Mouse (Mus musculus) stomach, embryonic 14.5 days (tissue): ENCODE measurements at regions not wholly inside any gene's neighbourhood (a gene's known extent, or its start where the extent isn't known, plus 50 kb on each side); places are given as distances from the start of the nearest gene placed in this dataset.
"Not testable (repeated sequence)": the region's sequence is repeated elsewhere in the genome, so short reads cannot be mapped to it uniquely, and the experiment has no call there.

Source experiments
- ATAC-seq: fragments of 200-750 bp; cut with Nextera tagmentation; 2 replicates; pipeline ENCODE4 v1.8.0; 2017; ENCODE audit warnings: low read depth, moderate TSS enrichment; ENCODE audit not compliant: insufficient number of reproducible peaks, insufficient read depth, low FRiP score
- H3K27ac ChIP-seq: fragments of 300-500 bp; sonication (generic); 2 replicates; pipeline ENCODE4 v1.5.1; 2014; ENCODE audit warnings: mild to moderate bottlenecking, low read length, moderate library complexity, mixed read lengths
- H3K27me3 ChIP-seq: fragments of 300-500 bp; sonication (generic); 2 replicates; pipeline ENCODE4 v1.6.1; 2014; ENCODE audit warnings: low read length, control low read depth, mixed read lengths; ENCODE audit not compliant: control insufficient read depth, insufficient read depth
- H3K36me3 ChIP-seq: fragments of 300-500 bp; sonication (generic); 2 replicates; pipeline ENCODE4 v1.6.1; 2014; ENCODE audit warnings: mild to moderate bottlenecking, control low read depth, low read length, moderate library complexity, mixed read lengths; ENCODE audit not compliant: control insufficient read depth, insufficient read depth
- H3K4me1 ChIP-seq: fragments of 300-500 bp; sonication (generic); 2 replicates; pipeline ENCODE4 v1.6.1; 2014; ENCODE audit warnings: low read length, control low read depth, mixed read lengths; ENCODE audit not compliant: control insufficient read depth, insufficient read depth
- H3K4me2 ChIP-seq: fragments of 300-500 bp; sonication (generic); replicated peaks from 2 replicates; pipeline ENCODE4 v1.6.1; 2014; ENCODE audit warnings: low read depth, low read length, control low read depth
- H3K4me3 ChIP-seq: fragments of 300-500 bp; sonication (generic); 2 replicates; pipeline ENCODE4 v1.5.1; 2014; ENCODE audit warnings: low read depth, low read length, control low read depth
- H3K9ac ChIP-seq: fragments of 300-500 bp; sonication (generic); replicated peaks from 2 replicates; pipeline ENCODE4 v1.6.1; 2014; ENCODE audit warnings: low read depth, mild to moderate bottlenecking, control low read depth, low read length, moderate library complexity, mixed read lengths
- H3K9me3 ChIP-seq: fragments of 300-500 bp; sonication (generic); 2 replicates; pipeline ENCODE4 v1.6.1; 2016; ENCODE audit warnings: low read depth, low read length, control low read depth; ENCODE audit not compliant: control insufficient read depth
- WGBS: fragments of 180-500 bp; shearing (Covaris S2); extraction: QIAGEN DNeasy Blood & Tissue Kit; methylation state at CpG from one replicate; pipeline ENCODE4 v1.1.7; 2014; 5-methylcytosine and 5-hydroxymethylcytosine counted together

GRCm38 (mm10) chr12:79982497-79982896, 130.3 kb downstream of the Zfp36l1 start:
- H3K4me1 ChIP-seq: peaks cover 32% of the 10 kb centered on the region
- not testable (repeated sequence) for H3K4me3 ChIP-seq, H3K9ac ChIP-seq, H3K27me3 ChIP-seq, H3K27ac ChIP-seq, ATAC-seq, H3K4me2 ChIP-seq, H3K36me3 ChIP-seq, H3K9me3 ChIP-seq
- WGBS: 71% methylated on average over 1 of the region's 1 CpGs

- Histone ChIP-seq H3K4me3 (no peak overlapping the region), H3K4me1 (peaks cover 21% of the 10 kb centered on the region), H3K9ac (no peak overlapping the region), H3K27me3 (no peaks in the 10 kb centered on the region), H3K36me3 (no peaks in the 10 kb centered on the region), H3K4me2 (no peak overlapping the region), H3K27ac (no peak overlapping the region; the same call in 1 of the 2 replicates), H3K9me3 (no peaks in the 10 kb centered on the region)
- no peak for ATAC-seq
- WGBS: 67% methylated on average over 4 of the region's 4 CpGs
These were observed 132.1 kb downstream of the Zfp36l1 start for GRCm38 (mm10) chr12:79980711-79981110.

- no peak overlapping the region for H3K9ac ChIP-seq
- ATAC-seq: no peak
- WGBS: 94% methylated on average over 3 of the region's 3 CpGs
These were observed 135.7 kb downstream of the Zfp36l1 start for GRCm38 (mm10) chr12:79977136-79977535.

DNA sequence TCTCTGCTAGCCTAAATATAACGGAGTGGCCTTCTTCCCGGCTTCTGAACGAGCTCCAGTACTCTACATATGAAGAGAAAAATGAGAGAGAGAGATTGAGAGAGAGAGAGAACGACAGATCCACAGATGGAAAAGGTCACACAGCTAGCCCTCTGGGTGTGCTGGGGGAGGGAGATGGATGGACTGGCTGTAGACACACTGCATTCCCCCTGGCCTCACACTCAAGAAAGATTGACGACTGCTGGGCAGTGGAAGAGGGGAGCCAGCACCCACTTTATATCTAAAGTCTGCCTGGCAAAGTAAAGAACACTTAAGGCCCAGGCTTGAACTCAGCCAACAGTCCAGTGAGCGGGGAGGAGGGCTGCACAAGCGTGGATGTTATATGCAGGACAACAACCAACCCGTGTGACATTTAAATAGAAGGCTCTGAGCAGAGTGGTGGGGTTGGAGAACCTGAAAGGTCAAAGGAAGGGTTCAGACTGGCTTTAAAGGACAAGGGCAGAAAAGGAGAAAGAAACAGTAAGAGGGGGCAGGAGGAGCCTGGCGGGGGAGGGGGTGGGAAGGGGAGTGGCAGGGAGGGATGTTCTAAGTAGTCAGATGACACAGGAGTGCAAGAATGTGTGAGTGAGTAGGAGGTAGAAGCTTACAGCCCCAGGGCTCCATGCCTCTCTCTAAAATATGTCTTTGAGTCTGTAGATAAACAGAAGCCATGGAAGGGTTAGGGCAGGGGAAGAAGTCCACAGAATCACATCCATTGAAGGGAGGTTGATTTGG, 137.2 kb downstream of the Zfp36l1 start:
- Histone ChIP-seq H3K27me3 (no peaks in the 10 kb centered on the region), H3K4me2 (no peak overlapping the region), H3K36me3 (no peaks in the 10 kb centered on the region), H3K4me3 (no peak overlapping the region), H3K4me1 (peaks cover 39% of the 10 kb centered on the region), H3K9me3 (no peaks in the 10 kb centered on the region), H3K27ac (peak overlapping the region; percentile 70), H3K9ac (no peak overlapping the region)
- no peak for ATAC-seq
- 29% methylated on average over 9 of the region's 9 CpGs for WGBS

More at GRCm38 (mm10) chr12:79977136-79977535, 135.7 kb downstream of the Zfp36l1 start:
- Histone ChIP-seq H3K27me3 (no peaks in the 10 kb centered on the region), H3K4me3 (no peak overlapping the region), H3K36me3 (no peaks in the 10 kb centered on the region), H3K4me2 (no peak overlapping the region), H3K4me1 (peaks cover 30% of the 10 kb centered on the region), H3K9me3 (no peaks in the 10 kb centered on the region), H3K27ac (no peak overlapping the region)

- Histone ChIP-seq H3K36me3 (no peaks in the 10 kb centered on the region), H3K4me2 (no peak overlapping the region), H3K4me1 (peaks cover 45% of the 10 kb centered on the region), H3K27me3 (no peaks in the 10 kb centered on the region), H3K9ac (no peak overlapping the region), H3K27ac (peak overlapping the region; percentile 70), H3K9me3 (no peaks in the 10 kb centered on the region), H3K4me3 (no peak overlapping the region)
- 54% methylated on average over 6 of the region's 6 CpGs for WGBS
- ATAC-seq: no peak
These were observed 137.8 kb downstream of the Zfp36l1 start for GRCm38 (mm10) chr12:79975050-79975449.

GRCm38 (mm10) chr12:79974530-79974929, 138.3 kb downstream of the Zfp36l1 start:
- no peaks in the 10 kb centered on the region for H3K36me3 ChIP-seq
- no peak overlapping the region for H3K9ac ChIP-seq
- ATAC-seq: peak; percentile 24; the same call in 1 of the 2 replicates
- peak overlapping the region; percentile 70 for H3K27ac ChIP-seq
- H3K4me1 ChIP-seq: peaks cover 50% of the 10 kb centered on the region
- no peaks in the 10 kb centered on the region for H3K27me3 ChIP-seq
- no peak overlapping the region for H3K4me2 ChIP-seq
- no peak overlapping the region for H3K4me3 ChIP-seq
- 23% methylated on average over 7 of the region's 7 CpGs for WGBS
- H3K9me3 ChIP-seq: no peaks in the 10 kb centered on the region

- Histone ChIP-seq H3K27me3 (no peaks in the 10 kb centered on the region), H3K9ac (no peak overlapping the region), H3K27ac (peak overlapping the region; percentile 70), H3K4me3 (no peak overlapping the region), H3K4me1 (peaks cover 58% of the 10 kb centered on the region), H3K4me2 (no peak overlapping the region), H3K9me3 (no peaks in the 10 kb centered on the region), H3K36me3 (no peaks in the 10 kb centered on the region)
- ATAC-seq: no peak
- 64% methylated on average over 7 of the region's 7 CpGs for whole genome bisulfite sequencing
These were observed 139.1 kb downstream of the Zfp36l1 start for GRCm38 (mm10) chr12:79973566-79974230.

DNA sequence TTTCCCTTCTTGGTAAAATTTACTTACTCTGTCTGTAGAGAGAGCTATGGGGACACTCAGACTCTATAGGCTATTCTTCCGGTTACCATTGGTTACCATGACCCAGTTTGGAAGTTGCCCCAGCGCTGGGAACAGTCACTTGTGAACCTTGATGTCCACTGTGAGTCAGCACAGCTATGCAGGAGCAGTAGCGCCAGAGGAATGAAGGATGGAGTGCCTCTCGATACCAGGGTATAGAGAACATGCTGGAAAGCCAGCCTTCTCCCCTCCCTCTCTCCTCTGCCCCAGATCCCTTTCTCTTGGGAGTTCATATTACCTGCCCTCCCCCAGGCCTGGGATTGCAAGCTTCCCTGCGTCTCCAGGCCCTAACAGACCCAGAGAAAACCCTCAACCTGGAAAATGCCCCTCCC, 141.8 kb downstream of the Zfp36l1 start:
- H3K27me3 ChIP-seq: no peaks in the 10 kb centered on the region
- H3K9ac ChIP-seq: no peak overlapping the region
- no peaks in the 10 kb centered on the region for H3K36me3 ChIP-seq
- H3K4me3 ChIP-seq: no peak overlapping the region
- H3K4me2 ChIP-seq: no peak overlapping the region
- H3K27ac ChIP-seq: peak overlapping the region; percentile 81
- 39% methylated on average over 5 of the region's 5 CpGs for WGBS
- ATAC-seq: no peak
- no peaks in the 10 kb centered on the region for H3K9me3 ChIP-seq
- peaks cover 70% of the 10 kb centered on the region for H3K4me1 ChIP-seq
